Mouse (Mus musculus): ENCODE data around the gene Ager.
A peak's percentile ranks its signal among the peaks of the same experiment; 100 is the strongest.

- TF ChIP-seq CTCF (IDR thresholded peaks at IDR 0.05; ENCODE audit: low read depth) (peak; percentile 84), EP300 (optimal IDR thresholded peaks at IDR 0.05) (no peak)
These were observed 21.3 kb downstream of the Ager start for GRCm38 (mm10) chr17:34618999-34619398.
